Mouse (Mus musculus) yolk sac, embryonic 10.5 days (tissue): ENCODE measurements at regions not wholly inside any gene's neighbourhood (a gene's known extent, or its start where the extent isn't known, plus 50 kb on each side); places are given as distances from the start of the nearest gene placed in this dataset.

Source experiments
- DNase-seq: peaks from one replicate; pipeline ENCODE4 v3.0.0-alpha.2; 2017; ENCODE audit warnings: low spot score

DNA sequence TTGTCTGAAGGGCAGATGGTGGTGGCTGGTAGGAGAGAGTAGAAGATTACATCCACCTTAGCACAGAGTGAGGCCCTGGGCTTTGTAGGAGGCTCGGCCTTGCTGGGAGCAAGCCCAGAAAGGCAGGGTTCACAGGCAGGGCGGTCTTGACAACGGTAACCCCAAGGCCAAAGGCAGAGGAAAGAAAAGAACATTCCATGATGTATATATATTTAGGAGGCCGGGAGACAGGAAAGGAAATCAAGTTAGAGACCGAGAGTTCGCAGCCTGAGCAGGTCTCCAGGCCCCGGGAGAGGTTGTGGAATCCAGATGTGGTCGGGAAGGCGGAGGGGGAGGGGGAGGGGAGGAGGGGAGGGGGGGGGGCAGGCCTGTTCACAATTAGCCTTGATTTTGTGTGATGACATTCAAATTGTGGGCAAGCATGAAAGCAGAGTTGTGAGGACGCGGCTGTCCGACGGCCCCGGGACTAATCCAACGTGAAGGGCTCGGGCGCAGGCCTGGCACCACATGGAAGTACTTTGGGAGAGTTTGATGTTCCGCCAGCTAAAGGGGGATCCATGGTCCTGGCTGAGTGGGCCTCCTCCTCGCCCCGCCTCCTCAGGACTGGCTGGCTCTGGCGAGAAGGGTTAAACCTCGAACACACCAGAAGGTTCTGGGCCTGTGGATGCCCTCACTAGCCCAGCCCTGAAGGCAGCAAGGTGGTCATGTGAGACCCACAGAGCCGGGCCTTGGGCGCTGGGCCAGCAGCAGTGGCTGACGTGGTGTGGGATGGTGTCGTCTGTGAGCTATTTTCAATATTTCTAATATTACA is 131.8 kb upstream of the Gm26897 start:
- no peak for DNase-seq

DNA sequence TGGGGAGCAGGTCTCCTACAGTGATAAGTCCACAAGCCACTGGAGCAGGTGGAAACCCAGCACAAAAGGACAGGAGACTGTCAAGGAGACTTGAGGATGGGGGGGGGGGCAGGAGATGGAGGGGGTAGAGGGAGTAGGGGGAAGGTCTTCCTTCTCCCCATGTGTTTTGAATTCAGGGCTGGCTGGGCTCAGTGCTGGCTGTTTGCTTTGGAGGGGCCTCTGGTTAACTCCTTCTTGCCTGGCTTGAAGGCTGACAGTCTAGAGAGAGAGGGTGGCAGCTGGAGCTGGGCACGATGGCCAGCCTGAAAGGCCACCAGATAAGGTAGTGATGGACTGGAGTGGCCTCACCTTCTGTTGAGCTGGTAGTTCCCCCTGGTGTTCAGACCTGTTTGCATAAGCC is 120.0 kb upstream of the Gm26897 start:
- no peak for DNase-seq

DNA sequence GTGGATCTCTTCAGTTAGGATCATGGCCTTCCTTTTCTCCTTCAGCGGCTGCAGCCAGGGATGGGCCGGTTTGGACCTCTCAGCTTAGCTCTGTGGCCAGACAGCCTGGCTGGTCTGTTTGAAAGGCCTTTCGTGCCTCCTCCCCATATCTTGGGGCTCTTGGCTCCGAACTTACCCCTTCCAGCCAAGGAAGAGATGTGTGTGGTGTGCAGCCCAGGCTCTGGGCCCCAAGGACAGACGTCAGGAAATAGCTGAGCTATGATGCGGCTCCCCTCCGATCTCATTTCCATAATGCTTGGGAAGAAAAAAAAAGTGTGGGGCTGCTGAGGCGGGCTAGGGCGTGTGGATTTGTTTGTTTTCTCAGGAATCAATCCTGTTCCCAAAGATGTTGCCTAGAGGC is 113.8 kb upstream of the Gm26897 start:
- no peak for DNase-seq

DNA sequence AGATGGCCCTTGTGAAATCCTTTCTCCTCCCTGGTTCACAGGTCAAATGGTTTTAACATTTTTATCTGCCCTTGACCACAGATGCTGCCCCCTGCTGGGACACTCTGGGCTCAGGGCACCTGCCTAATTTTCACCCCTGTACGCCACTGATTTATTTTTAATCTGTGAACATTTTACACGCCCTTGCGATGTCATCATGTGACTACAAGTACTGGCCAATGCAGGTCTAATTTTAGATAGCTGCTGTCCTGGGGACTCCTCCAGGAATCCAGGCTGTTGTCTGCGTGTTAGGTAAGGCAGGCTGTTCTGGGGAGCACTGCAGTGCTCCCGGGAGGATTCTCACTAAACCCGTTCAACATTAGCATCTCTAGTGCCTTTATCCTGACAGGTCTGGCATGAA is 113.1 kb upstream of the Gm26897 start:
- no peak for DNase-seq

DNA sequence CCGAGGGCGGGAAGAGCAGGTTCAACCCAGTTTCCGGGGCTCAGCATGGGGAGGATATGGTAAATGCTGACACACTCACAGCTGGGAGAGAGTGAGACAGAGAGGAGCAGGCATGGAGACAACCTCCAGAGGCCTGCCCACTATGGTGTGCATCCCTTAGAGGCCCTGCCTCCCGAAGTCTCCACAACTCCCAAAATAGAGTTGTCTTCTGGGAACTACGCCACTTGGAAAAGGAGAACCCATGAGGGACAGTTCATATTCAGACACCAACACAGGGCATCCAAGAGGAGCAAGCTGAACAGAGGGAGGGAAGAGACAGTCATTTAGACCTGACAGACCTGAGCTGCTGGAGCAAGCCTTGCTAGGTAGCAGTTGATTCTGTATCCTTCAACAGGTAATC is 111.2 kb upstream of the Gm26897 start:
- DNase-seq, result no peak

DNA sequence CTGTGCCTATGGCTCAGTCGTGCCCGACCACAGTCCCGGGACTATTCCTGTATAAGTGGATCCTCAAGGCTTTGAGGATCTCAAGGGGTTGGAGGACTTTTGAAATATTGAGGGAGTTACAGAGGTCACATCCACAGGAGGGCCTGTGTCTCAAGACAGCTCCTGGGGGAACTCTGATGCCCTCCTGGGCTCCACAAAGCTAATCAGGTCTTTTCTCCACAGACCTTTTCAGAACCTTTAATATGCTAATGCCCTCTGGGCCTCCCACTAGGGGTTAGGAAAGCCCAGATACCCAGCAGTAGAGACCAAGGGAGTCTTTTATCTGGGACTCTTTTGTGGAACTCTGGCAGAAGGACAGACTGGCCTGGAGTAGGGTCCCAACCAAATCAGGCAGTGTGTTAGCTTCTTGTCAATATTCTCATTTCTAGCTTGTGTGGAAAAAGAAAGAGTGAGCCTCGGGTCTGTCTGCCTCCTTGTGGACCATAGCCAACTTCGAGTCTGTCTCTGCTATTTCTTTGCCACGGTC is 107.4 kb upstream of the Gm26897 start:
- no peak for DNase-seq

DNA sequence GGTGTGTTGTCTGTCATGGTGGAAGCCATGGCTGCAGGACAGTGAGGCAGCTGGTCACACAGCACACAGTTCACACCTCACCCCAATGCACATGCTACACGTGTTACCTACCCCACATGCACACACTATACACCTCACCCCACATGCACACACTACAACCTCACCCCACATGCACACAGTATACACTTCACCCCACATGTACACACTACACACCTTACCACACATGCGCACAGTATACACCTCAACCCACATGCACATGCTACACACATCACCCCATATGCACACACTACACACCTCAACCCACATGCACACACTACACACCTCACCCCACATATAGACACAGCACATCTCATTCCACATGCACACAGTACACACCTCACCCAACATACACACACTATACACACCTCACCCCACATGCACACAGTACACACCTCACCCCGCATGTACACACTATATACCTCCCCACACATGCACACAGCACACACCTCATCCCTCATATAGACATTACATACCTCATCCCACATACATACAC is 103.3 kb upstream of the Gm26897 start:
- DNase-seq, result no peak

DNA sequence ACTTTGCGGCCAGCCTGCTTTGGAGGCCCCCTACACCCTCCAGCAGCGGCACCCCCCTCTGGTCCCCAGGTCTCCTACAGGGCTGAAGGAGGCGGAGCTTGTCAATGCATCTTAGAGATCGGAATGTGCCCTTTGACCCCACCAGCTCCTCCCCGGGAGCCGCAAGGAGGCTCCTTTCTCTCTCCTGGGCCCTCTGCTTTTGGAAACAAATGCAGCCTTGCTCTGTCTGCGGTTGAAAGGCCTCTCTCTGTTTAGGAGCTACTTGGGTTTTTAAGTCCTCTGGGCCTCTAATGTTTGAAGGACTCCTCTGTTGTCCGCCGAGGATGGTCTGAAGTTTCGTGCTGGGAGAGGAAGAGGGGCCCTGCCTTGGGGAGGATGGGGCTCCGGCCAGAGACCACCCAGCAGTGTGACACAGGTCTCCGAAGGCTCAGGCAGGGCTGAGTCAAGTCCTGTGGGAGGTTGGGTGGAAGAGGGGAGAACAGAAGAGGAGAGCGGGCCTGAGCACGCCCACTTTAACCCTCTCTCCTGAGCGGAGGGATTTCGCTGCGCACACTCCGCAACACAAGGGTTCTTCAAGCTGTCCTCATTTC is 102.1 kb upstream of the Gm26897 start:
- peak; percentile 84 for DNase-seq

DNA sequence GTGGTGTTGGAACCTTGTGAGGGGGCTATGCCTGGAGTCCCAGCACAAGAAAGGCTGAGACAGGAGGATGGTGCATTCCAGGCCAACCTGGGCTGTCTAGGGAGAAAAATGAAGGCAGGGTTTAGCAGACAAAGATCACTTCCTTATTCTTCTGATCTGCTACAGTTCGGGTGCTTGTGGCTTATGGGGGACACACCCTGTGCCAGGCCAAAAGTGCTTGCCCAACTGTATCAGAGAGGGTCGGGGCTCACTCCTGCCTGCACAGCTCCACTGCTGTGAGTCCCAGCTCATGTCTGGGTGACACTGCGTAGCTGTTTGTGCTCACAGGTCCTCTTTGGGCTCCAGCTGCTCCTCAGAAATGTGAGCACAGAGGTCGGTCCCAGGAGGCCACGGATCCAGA is 98.6 kb upstream of the Gm26897 start:
- DNase-seq, result no peak

DNA sequence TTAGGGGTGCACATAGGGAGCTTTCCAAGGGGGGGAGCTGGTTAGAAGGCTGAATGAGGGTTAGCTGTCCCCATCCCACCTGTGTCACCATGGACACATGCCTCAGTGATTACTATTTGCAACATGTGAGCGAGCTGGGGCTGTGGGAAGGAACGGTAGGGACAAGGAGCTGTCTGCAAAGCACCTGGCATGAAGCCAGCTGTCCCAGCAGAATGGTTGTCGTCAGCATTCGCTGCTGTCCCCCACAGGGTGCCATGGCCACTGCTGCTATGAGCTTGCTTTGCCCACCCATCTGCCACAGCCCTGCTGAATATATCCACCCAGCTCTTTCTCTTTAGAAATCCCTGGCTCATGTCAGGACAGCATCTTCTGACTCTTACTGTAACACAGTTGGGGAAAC is 96.8 kb upstream of the Gm26897 start:
- DNase-seq, result no peak

DNA sequence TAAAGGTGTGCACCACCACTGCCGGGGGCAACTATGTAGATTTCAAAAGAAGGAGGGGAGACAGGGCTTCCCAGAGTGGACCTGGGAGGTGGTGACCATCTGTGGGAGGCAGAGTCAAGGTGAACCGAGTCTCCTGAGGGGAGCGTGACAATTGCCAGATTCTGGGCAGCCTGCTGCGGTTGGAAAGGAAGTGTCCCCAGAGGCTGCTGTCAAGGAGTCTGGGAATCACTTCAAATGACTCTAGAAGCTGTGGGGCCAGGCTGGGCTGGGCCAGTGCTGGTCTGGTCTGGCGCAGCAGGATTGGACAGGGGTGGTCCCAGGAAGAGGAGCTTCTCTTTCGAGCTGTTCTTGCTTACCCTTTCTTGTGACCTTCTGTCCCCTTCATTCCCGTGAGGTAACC is 95.4 kb upstream of the Gm26897 start:
- no peak for DNase-seq

DNA sequence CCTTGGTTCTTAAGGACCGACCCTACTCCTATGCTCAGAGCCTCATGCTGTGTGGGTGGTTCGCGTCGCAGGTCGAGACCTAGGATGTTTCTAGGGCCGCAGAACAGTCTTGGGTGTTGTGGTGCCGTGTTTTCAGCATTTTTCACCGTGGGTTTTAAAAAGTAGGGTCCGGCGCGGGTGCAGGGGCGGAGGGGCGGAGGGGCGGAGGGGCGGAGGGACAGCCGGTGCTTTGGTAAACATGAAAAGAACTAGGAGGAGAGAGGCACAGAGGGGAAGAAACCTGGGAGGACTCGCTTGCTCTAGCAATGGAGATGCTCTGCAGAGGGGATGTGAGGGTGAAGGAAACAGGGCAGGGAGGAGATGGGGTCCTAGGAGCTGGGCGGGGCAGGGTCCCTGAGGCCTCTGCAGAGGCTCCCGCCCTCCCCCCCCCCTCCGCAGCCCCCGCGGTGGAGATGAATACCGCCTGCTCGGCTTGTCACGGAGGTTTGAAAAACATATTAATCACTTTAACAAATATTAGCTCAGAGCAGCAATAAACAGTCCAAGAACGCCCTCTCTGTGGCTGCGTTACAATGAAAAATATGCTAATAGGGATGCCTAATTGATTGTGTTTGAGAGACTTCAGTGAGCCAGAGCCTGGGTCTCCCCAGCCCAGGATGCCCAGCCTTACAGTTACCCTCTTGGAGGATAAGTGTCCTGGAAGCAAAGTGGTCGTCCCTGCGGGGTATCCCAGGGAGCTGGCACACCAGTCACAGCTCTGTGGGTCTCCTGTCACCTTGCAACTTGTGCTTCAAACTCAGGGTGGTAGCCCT is 94.0 kb upstream of the Gm26897 start:
- no peak for DNase-seq

DNA sequence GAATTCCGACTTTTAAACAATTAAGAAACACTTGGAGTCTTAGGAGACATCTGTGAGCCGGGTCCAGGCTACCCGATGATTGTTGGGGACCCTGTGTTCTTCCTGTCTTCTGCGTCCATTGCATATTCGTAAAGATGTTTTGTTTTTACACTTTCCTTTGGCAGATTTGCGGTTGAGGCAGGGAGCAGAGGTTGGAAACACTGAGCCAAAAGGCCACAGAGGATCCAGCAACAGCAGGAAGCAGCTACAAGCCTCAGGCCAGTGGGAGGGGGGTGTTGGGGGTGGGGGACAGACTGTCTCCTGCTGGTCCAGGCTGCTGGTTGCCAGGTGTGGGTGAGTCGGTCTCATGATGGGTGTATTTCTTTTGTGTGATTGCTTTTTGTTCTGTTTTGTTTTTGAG is 92.7 kb upstream of the Gm26897 start:
- no peak for DNase-seq

DNA sequence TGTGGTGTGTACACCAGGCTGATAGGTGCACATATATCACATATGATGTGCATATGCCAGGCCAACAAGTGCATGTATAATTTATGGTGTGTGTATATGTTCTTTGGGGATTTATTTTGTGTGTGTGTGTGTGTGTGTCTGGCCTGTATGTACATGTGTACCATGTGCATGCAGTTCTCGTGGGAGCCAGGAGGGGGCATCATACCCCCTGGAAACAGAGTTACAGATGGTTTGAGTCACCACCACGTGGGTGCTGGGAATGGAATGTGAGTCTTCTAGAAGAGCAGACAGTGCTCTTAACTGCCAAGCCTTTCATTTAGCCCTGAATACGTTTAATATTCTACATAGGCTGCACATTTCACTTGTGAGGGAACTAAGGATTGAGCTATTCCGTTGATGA is 92.0 kb upstream of the Gm26897 start:
- DNase-seq, result no peak

DNA sequence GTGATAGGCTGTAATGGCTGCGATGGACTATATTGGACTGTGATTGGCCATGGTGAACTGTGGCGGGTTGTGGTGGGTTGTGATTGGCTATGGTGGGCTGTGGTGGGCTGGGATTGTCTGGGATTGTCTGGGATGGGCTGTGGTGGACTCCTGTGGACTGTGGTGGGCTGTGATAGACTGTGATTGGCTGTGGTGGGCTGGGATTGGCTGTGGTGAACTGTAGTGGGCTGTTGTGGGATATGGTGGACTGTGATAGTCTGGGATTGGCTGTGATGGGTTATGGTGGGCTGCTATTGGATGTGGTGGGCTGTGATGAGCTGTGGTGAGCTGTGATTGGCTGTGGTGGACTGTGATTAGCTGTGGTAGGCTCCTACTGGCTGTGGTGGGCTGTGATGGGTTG is 89.6 kb upstream of the Gm26897 start:
- DNase-seq, result no peak

DNA sequence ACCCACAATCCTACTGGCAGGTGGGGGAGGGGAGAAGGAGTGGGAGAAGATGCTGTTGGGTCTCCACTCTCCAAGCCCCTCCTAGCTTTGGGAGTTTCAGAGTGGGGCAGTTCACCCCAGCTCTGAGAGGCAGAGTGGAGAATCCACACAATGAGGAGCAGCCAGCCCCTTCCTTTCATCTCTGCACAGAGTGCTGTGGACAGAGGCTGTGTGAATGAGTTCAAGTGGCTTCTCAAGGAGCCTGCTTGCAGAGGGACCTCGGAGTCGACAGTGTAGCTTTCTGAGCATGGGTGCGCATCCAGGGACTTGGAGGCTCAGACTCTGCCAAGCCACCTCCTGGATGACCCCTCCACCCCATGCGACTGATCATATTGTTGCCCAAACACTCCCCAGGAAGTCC is 88.9 kb upstream of the Gm26897 start:
- no peak for DNase-seq

DNA sequence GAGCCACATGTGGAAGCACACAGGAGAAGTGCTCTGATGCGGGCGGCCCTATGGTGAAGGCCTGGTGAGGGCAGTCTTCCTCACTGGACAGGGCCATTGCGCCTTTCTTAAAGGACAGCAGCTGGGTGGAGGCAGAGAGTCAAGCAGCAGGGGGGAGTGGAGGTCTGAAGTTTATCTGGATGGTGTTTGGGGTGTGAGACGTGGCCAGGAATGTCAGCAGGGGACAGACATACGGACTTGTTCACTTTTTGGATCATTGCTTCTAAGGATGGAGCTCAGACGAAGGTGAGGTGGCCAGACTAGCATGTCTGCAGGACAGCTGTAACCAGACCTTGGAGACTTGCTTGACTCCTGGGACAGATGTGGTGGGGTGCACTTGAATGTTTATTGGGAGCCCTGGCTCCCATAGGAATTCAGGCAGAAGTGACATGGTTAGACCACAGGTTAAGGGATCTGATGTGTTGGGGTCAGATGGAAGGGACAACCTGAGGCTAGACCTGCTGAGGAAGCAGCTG is 86.0 kb upstream of the Gm26897 start:
- DNase-seq, result no peak

DNA sequence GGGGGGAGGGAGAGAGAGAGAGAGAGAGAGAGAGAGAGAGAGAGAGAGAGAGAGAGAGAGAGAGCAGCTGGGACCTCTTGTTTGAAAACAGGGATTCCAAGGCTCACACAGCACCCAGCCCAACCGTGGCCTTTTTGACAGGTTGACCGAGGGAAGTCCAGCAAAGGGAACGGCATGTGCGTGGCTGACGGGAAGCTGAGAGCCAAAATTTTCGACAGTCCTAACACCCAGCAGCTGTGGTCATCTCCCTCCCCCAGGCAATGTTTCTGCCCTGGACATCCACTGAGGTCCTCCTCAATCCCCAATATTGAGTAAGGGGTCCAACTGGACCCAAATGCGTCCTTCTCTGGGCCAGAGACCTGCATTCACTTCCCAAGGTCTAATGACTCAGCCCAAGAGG is 85.2 kb upstream of the Gm26897 start:
- no peak for DNase-seq

DNA sequence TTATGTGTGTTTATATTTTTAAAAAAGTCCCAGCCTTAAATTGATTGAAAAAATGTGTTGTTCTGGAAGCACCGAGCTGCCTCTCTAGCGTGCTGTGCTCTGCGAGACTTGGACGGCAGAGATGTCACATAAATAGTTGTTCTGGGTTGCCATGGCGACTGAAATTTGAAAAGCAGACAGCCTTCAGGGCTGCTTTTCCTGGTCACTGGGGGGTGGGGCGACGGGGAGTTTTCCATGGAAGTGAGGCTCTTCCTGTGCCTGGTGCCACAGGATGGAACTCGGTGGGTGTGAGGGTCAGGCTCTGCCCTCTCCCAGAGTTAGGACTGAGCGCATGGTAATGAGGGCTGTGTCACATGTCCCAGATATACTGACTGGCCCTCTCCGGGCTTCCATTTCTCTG is 84.7 kb upstream of the Gm26897 start:
- DNase-seq, result peak; percentile 32

DNA sequence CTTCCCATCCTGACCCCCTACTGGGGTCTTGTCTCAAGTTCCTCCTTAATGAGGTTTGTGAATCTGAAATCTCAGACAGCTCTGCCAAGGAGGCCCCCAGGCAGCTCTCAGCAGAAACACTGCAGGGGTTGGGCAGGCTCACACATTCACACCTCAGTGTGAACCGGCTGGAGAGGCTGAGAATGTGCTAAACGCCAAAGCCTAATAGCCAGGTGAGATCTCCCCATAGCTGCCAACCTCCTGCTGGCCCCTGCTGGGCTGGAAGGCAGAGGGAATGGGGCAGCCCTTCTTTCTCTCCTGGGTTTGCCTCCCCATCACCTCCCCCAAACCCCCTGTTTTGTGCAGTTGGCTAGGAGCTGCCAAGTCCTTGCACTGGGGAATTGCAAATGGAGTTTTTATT is 81.3 kb upstream of the Gm26897 start:
- DNase-seq, result no peak

DNA sequence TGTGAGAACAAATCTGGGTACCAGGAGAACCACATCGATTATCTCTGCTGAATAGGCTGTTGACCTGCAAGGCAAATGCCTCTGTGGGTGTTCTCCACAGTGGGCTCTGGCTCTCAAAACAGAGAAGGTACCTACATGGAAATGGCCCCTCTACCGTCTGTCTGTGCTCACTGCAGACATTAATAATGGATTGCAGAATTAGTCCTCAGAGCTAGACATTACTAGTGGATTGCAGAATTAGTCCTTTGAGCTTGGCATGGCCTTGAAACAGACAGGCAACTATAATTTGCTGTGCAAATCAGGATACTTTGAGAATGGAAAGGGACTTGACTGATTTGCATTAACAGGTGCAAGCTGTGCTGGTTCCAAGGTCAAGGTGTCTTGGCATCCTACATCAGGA is 77.3 kb upstream of the Gm26897 start:
- no peak for DNase-seq

DNA sequence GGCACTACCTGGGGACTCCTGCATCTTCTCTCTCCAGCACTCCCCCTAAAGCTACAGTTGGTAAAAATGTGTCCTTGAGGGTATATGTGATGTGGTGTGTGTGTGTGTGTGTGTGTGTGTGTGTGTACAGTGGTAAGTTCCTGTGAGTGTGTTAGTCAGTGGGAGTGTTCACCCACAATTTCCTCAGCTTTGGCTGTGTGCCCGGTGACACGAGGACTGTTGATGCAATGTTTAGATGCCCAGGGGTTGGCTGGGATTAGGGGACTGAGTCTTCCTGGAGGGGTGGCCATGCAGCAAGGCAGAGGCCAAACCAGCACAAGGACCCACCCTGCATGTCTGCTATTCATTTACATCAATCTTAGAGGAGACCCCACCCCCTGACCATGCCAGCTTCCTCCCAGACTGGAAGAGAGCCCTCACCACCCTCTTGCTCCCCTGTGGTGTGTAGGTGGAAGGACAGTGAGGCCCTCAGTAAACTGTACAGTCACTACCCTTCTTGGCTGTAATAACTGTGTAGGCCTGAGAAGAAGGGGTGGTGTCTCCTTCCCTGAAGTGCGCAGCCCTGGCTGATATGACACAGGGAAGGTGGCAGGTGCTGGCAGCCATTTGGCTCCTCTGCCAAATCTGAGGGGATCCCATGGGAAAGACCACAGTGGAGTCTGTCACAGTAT is 75.8 kb upstream of the Gm26897 start:
- DNase-seq, result no peak
